ENCODE assay signal across 9 mouse cellular contexts in genomic region chr2:34031001-34031412, GRCm38 (mm10).
DNase-seq lines count a peak whose midpoint lies in the region; ATAC-seq and TF ChIP-seq lines count a peak whose summit lies in the region.
"Had no signal": no experiment of that assay in that cellular context is flagged by ENCODE, and none has a peak within 500 bp of the region (broad histone marks: within the 10 kb centered on the region; RNA-seq: fewer than 3 reads in every experiment).

No protein-coding gene starts in this region.

- H3K27me3 ChIP-seq in heart, embryonic 10.5 days (ENCODE audit: insufficient read depth, poor library complexity, severe bottlenecking), result peaks cover 12% of the 10 kb centered on the region
- H3K27me3 ChIP-seq in neural tube, embryonic 12.5 days (replicated peaks), result no peaks in the 10 kb centered on the region
- no peaks in the 10 kb centered on the region for H3K27me3 ChIP-seq in forebrain, postnatal 0 days (ENCODE audit: insufficient read depth, low read length)
- H3K27me3 ChIP-seq in midbrain, embryonic 16.5 days (ENCODE audit: control insufficient read depth, insufficient read depth, low read depth, low read length), result no peaks in the 10 kb centered on the region

- no peaks in the 10 kb centered on the region for H3K9me3 ChIP-seq in heart, embryonic 10.5 days
- H3K9me3 ChIP-seq in neural tube, embryonic 12.5 days, result no peaks in the 10 kb centered on the region
- H3K9me3 ChIP-seq in forebrain, postnatal 0 days (ENCODE audit: low read length), result no peaks in the 10 kb centered on the region
- H3K9me3 ChIP-seq in midbrain, embryonic 16.5 days (replicated peaks; ENCODE audit: control insufficient read depth, low read length, poor library complexity, severe bottlenecking), result no peaks in the 10 kb centered on the region
- H3K9me3 ChIP-seq: liver, embryonic 15.5 days had no signal

- peak overlapping the region; percentile 56; the same call in 1 of the 2 replicates for H3K27ac ChIP-seq in heart, embryonic 10.5 days
- no peak overlapping the region for H3K27ac ChIP-seq in neural tube, embryonic 12.5 days
- peak overlapping the region; percentile 45; the same call in 1 of the 2 replicates for H3K27ac ChIP-seq in forebrain, postnatal 0 days (ENCODE audit: low read depth, low read length)
- H3K27ac ChIP-seq in midbrain, embryonic 16.5 days (ENCODE audit: low read length), result peak overlapping the region; percentile 44
- H3K27ac ChIP-seq: liver, embryonic 15.5 days had no signal

- H3K4me1 ChIP-seq in heart, embryonic 10.5 days, result peaks cover 44% of the 10 kb centered on the region
- peaks cover 48% of the 10 kb centered on the region for H3K4me1 ChIP-seq in neural tube, embryonic 12.5 days
- peaks cover 19% of the 10 kb centered on the region; the same call in 1 of the 2 replicates for H3K4me1 ChIP-seq in forebrain, postnatal 0 days (ENCODE audit: insufficient read depth)
- H3K4me1 ChIP-seq in midbrain, embryonic 16.5 days (ENCODE audit: control insufficient read depth, insufficient read depth, low read length), result peaks cover 35% of the 10 kb centered on the region
- H3K4me1 ChIP-seq: liver, embryonic 15.5 days had no signal

- H3K36me3 ChIP-seq in heart, embryonic 10.5 days, result no peaks in the 10 kb centered on the region
- H3K36me3 ChIP-seq in neural tube, embryonic 12.5 days, result no peaks in the 10 kb centered on the region
- H3K36me3 ChIP-seq in forebrain, postnatal 0 days (ENCODE audit: insufficient read depth), result no peaks in the 10 kb centered on the region
- H3K36me3 ChIP-seq in midbrain, embryonic 16.5 days (ENCODE audit: control insufficient read depth, insufficient read depth, low read length), result no peaks in the 10 kb centered on the region
- H3K36me3 ChIP-seq: liver, embryonic 15.5 days had no signal

- H3K4me2 ChIP-seq in neural tube, embryonic 12.5 days (replicated peaks), result 0 out of 2 replicates have a peak overlapping the region, but pooled peaks have one; percentile 20
- no peak overlapping the region for H3K4me2 ChIP-seq in forebrain, postnatal 0 days (ENCODE audit: low read depth)
- H3K4me2 ChIP-seq in midbrain, embryonic 16.5 days (ENCODE audit: low read length), result no peak overlapping the region
- H3K4me2 ChIP-seq: liver, embryonic 15.5 days had no signal

- 11% methylated on average over 11 of the region's 11 CpGs for whole genome bisulfite sequencing in heart, embryonic 10.5 days
- 24% methylated on average over 11 of the region's 11 CpGs for WGBS in neural tube, embryonic 12.5 days
- 10% methylated on average over 11 of the region's 11 CpGs for WGBS in forebrain, postnatal 0 days
- 10% methylated on average over 11 of the region's 11 CpGs for WGBS in midbrain, embryonic 16.5 days

- TF ChIP-seq CTCF in forebrain, postnatal 0 days (IDR thresholded peaks at IDR 0.05; ENCODE audit: low read depth), result no peak

- H3K4me3 ChIP-seq in heart, embryonic 10.5 days, result peak overlapping the region; percentile 37
- no peak overlapping the region for H3K4me3 ChIP-seq in neural tube, embryonic 12.5 days
- H3K4me3 ChIP-seq in forebrain, postnatal 0 days (ENCODE audit: low read depth, low read length), result no peak overlapping the region
- H3K4me3 ChIP-seq in midbrain, embryonic 16.5 days (ENCODE audit: low read depth, low read length), result no peak overlapping the region
- H3K4me3 ChIP-seq: liver, embryonic 15.5 days had no signal

- no peak for DNase-seq in heart, embryonic 10.5 days (ENCODE audit: low spot score)
- no peak for DNase-seq in heart, postnatal 25 days (ENCODE audit: low spot score)
- no peak for DNase-seq in neural tube, embryonic 10.5 days (ENCODE audit: extremely low spot score, low spot score)
- no peak for DNase-seq in forebrain, postnatal 0 days
- no peak for DNase-seq in layer of hippocampus, adult 18-20 months (ENCODE audit: low spot score in 2 of 2)
- DNase-seq in frontal cortex, postnatal 10 days (ENCODE audit: low spot score in 2 of 2), result no peak

- ATAC-seq in neural tube, embryonic 12.5 days (ENCODE audit: low FRiP score, low read depth), result no peak
- no peak for ATAC-seq in forebrain, postnatal 0 days
- ATAC-seq in midbrain, embryonic 16.5 days, result no peak

- H3K9ac ChIP-seq in neural tube, embryonic 12.5 days, result no peak overlapping the region
- no peak overlapping the region for H3K9ac ChIP-seq in forebrain, postnatal 0 days
- H3K9ac ChIP-seq in midbrain, embryonic 16.5 days (ENCODE audit: low read depth, low read length), result 0 out of 2 replicates have a peak overlapping the region, but pooled peaks have one; percentile 4
- H3K9ac ChIP-seq: liver, embryonic 15.5 days had no signal

- intact Hi-C loops in heart, postnatal 25 days (cut with DNase I), result no loop called here
